Mouse (Mus musculus): ENCODE data around the gene 0610040J01Rik. TPM values are rescaled to one million over a fixed set of nuclear protein-coding genes. Genes with fewer than 3 reads are reported as not detected.
A peak's percentile ranks its signal among the peaks of the same experiment; 100 is the strongest.

The 0610040J01Rik gene
- total RNA-seq (2014; fragmentation: Nextera tagmentation) (7.8 and 13.1 TPM in 2 replicates), total RNA-seq (2017) (4.7 and 5.6 TPM in 2 replicates)

DNA sequence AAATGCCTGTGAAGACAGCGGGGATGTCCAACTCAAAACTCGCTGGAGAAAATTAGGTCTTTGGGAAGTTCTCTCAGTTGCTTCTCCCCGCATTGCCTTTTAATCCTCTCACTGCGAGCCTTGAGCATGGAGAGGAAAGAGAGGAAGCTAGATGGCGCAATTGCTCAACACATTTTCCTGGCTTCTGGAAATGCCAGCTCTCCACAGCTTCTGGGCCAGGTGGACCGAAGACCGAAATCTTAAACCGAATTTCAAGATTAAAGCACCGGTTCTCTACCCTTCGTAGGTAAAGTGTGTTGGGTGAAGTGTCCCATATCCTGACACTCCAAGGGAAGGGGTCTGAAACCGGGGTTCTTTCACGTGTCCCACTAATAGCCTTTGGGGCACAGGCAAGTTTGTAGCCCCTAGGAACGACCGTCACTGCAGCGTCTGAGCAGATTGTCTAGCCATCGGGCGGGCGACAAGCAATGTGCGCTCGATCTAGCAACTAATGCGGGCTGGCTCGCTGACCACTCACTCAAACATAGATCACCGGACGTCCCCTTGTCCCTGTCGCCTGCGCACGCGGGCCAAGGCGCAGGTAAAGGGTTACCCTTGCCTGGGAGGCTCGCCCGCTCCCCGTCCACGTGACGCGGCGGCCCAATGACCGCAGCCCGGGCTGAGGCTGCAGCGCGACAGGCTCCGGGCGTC is at the start of gene 0610040J01Rik:
0610040J01Rik (plus strand) TSS at position 545 of the 690 bp plus-strand sequence.
- ATAC-seq (replicated peaks; ENCODE audit: poor library complexity, severe bottlenecking): peak; percentile 84

GRCm38 (mm10) chr5:63765886-63766285 is 46.3 kb upstream of the 0610040J01Rik start:
- ATAC-seq (replicated peaks; ENCODE audit: poor library complexity, severe bottlenecking): no peak

DNA sequence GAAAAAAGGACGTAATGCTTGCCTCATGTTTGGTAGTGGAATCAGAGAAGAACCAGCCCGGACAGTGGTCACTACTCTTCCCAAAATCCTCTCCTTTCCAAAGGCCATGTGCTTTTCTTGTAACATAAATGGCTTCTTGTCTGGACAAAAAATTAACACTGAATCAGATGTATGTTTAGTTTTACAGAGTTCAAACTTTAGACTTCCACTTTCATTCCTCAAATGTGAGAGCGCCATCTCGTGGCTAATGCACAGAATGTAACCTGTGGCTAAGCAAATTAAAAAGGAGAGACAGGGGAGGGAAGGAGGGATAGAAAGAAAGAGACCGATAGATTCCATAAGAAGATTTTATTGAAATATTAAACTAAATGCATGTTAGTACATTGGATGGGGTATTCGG is 45.4 kb upstream of the 0610040J01Rik start:
- peak; percentile 86 for ATAC-seq (replicated peaks; ENCODE audit: poor library complexity, severe bottlenecking)

DNA sequence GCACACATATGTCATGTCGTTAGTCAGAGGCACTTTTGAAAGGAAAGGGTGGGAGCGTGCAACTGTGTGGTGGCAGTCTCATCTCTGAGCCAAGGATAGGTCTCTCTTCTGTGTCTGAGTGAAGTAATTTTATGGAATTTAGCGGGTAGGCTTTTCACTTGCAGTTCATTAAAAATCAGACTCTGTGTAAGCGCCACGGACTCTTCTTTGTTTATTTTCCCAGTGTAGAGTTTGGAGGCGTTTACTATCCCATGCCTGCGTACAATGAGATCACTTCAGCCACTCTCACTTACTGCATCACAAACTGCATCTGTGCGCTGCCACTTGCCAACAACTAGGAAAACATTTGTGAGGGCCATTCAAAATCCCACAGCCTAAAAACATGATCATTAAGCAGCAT is 44.7 kb upstream of the 0610040J01Rik start:
- ATAC-seq (replicated peaks; ENCODE audit: poor library complexity, severe bottlenecking): no peak

DNA sequence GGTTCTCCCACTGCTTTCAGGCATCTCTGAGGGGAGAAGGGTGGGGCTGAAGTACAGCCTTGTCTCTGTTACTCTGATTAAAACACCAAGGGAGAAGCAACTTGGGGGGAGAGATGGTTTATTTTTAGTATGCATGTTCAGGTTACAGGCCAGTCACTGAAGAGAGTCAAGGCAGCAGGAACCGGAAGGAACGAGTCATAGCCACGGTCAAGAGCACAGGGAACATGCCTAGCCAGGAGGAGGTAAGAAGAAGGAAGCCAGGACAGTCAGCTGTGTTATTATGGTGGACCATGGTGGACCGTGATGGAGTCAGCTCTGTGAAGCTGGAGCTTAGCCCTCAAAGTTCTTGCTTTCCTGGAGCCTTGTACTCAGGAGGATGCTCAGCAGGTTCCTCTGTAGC is 43.9 kb upstream of the 0610040J01Rik start:
- ATAC-seq (replicated peaks; ENCODE audit: poor library complexity, severe bottlenecking): no peak

DNA sequence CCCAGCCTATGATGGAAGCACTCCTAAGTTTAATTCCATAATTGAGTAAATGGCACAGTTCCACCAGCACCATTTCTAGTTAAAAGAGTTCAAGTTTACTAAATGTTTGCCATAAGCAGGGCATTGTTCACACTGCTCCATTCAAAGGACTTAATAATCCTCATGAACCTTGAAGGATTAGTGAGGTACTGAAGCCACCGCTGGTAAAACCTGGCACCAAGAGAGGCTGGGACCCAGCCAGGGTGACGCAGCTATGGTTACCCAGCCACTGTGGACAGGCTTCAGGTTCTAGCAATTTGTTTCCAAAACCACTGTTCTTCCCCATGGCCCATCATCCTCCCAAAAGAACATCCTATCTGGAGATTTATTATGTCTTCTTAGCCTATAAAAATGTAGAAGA is 39.2 kb upstream of the 0610040J01Rik start:
- ATAC-seq (replicated peaks; ENCODE audit: poor library complexity, severe bottlenecking): no peak

- ATAC-seq (replicated peaks; ENCODE audit: poor library complexity, severe bottlenecking): no peak
Observed at GRCm38 (mm10) chr5:63773603-63774002, 38.6 kb upstream of the 0610040J01Rik start.

DNA sequence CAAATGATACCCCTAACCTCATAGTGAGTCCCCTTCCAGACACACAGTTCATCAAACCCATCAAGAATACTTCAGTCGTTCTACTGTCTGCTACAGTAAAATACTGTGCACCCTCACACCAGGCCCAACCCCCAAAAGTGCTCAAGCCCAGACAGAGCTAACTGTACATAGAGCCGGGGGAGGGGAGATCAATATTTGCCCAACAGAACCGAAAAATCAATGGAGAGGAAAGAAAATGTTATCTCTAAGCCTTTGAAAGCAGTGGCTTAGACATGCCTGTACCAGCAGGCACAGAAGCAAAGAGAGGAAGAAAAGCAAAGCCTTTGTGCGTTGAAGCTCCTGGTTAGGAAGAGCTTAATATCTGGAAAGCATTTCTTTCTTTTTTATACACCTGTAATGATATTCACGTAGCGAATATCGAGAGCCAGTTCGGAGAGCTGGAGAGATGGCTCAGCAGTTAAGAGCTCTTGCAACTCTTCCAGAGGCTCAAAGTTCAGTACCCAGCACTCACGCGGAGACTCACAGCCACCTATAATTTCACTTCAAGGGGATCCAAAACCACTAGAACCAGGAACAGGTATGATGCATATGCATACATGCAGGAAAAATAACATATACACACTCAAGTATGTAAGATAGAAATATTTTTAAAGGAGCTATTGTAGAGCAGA is 23.9 kb upstream of the 0610040J01Rik start:
- no peak for ATAC-seq (replicated peaks; ENCODE audit: poor library complexity, severe bottlenecking)

GRCm38 (mm10) chr5:63812509-63812865 is 324 bp downstream of the 0610040J01Rik start:
- ATAC-seq (replicated peaks; ENCODE audit: poor library complexity, severe bottlenecking): peak; percentile 47

DNA sequence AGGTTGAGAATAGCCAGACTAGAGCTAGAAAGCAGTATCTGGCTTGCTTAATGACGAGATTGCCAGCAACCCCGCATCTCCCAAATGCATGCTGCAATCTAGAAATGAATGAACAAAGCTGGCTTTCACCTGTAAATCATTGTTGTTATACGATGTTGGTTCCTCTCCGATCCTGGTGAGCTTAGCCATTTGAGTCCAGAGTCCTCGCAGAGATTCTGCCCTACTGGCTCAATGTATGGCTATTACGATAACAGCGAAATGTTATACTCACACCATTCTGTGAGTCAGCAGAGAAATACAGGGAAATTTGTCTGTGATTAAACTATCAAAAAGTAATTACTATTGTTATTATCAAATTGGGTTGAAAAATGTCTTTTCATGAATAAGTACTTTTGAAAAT is 4.5 kb downstream of the 0610040J01Rik start:
- no peak for ATAC-seq (replicated peaks; ENCODE audit: poor library complexity, severe bottlenecking)

- ATAC-seq (replicated peaks; ENCODE audit: poor library complexity, severe bottlenecking): no peak
Observed at GRCm38 (mm10) chr5:63817270-63817669, 5.1 kb downstream of the 0610040J01Rik start.

DNA sequence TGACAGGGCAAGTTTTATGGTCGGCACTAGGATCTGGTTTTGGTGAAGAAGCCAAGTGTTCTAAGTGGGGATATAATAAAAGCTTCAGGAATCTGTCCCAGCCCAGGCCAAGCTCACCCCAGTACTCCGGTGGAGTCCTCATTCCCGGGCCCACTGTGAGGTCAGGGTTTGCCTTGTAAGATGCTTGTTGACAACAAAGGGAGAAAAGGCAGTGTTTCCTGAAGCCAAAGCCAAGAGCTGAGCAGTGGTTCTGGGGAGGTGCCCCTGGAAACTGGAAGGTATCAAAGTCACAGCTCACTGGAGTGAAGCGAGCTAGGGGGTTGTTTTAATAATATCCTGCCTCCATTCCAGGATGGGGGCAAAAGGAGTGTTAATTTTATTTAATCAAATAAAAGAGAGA is 6.8 kb downstream of the 0610040J01Rik start:
- ATAC-seq (replicated peaks; ENCODE audit: poor library complexity, severe bottlenecking): no peak

DNA sequence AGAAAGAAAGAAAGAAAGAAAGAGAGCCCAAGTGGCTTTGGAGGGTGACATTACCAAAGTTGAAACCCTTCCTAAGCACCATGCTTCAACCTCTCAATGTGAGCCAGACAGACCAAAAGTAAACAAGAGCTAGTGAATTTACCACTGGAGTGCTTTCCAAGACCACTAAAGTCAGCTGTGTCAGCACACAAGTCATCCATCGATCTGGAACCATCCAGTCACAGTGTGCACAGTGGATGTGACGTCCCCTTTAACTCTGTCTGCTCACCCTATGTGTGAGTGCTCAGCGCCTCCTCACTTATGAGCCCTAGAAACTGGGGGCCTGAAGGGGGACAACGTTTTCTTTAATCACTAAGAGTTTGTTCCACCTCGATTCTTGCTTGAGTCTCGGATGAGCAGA is 7.4 kb downstream of the 0610040J01Rik start:
- no peak for ATAC-seq (replicated peaks; ENCODE audit: poor library complexity, severe bottlenecking)

- peak; percentile 80 for ATAC-seq (replicated peaks; ENCODE audit: poor library complexity, severe bottlenecking)
Observed at GRCm38 (mm10) chr5:63821176-63821575, 9.0 kb downstream of the 0610040J01Rik start.

DNA sequence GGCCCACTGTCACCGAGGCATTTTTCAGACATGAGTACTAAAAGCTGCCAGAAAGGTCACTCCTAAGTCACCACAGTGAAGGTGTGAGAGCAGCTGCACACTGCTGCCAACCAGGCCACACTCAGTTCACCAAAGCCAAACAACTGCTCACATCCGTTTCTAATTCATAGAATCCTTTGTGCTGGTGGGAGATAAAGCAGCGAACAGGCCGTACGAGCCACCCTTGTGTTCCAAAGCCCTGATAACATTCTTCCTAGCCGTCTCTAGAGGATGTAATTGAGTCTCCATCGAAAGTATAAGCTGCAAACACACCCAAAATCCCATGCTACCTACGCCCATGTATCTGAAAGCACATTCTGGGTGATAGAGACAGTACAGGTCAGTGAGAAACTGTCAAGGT is 9.7 kb downstream of the 0610040J01Rik start:
- no peak for ATAC-seq (replicated peaks; ENCODE audit: poor library complexity, severe bottlenecking)

- ATAC-seq (replicated peaks; ENCODE audit: poor library complexity, severe bottlenecking): no peak
Observed at GRCm38 (mm10) chr5:63823362-63824332, 11.5 kb downstream of the 0610040J01Rik start.

DNA sequence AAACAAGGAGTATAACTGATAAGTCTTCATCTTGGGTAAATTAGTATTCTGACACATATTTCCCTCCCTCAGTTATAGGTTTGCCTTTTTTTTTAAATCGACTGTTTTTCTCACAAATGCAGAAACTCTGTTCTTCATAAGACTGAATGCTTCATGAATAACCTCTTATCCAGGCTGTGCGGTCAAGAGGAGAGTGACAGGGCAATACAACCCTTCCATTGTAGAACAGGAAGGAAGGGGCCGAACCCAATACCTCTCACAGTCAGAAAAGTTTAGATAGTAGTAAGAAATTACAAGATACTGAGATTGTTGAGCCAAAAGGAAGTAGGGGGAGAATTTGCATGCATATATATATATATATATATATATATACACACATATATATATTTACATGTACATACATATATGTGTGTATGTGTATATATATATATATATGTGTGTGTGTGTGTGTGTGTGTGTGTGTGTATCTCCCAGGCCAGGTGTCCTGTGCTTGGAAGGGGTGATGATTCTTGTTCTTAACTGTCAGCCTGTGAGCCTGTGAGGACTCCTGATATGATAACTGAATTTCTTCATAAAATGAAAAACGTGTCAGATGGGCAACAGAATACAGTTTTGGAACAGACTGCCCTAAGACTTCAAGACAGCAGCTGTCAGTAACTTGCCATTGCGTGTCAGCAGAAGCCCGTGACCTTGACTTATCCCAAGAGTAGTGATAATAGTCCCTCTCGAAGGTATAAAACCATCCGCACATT is 12.6 kb downstream of the 0610040J01Rik start:
- ATAC-seq (replicated peaks; ENCODE audit: poor library complexity, severe bottlenecking): peak; percentile 13; the same call in 1 of the 2 replicates

- ATAC-seq (replicated peaks; ENCODE audit: poor library complexity, severe bottlenecking): no peak
Observed at GRCm38 (mm10) chr5:63825881-63826280, 13.7 kb downstream of the 0610040J01Rik start.

- ATAC-seq (replicated peaks; ENCODE audit: poor library complexity, severe bottlenecking): peak; percentile 73
Observed at GRCm38 (mm10) chr5:63827006-63827405, 14.8 kb downstream of the 0610040J01Rik start.

DNA sequence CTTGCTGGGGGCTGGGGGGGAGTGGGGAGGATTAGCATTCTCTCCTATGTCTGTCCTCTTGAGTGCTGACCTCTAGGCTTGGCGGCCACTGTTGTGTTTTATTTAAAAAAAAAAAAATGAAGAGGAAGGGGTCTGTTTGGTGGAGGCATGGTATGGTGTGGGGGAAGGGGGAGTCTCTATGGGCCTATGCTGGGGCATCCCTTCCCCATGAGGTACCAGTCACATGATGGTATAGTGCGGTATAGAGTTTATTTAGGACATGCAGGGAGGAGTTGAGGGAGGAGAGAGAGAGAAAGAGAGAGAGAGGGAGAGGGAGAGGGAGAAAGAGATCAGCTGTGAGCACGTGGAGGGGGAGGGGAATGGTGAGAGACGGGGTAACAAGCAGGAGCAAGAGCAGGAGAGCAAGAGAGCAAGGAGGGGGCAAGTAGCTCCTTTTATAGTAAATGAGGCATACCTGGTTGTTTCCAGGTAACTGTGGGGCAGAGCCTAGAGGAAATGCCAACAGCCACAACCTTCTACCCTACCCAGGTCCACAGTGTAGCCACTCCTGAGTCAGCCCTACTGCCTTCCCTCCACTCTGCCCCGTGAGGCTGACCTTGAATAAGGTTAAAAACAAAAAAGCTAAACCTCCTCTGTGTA is 15.4 kb downstream of the 0610040J01Rik start:
- ATAC-seq (replicated peaks; ENCODE audit: poor library complexity, severe bottlenecking): no peak

Data from granulocyte monocyte progenitor cell, adult 5-6 weeks (primary cell).